Mouse (Mus musculus): ENCODE results near the gene Glmn. TPM values are rescaled to one million over a fixed set of nuclear protein-coding genes. Genes with fewer than 3 reads are reported as not detected.

Gene Glmn
- polyA plus RNA-seq, 1 experiment from 2014 or later, result 26.2 TPM

GRCm38 (mm10) chr5:107533590-107533989 is 64.1 kb downstream of the Glmn start:
- ATAC-seq (no peak), DNase-seq (ENCODE audit: low spot score) (no peak)
- Histone ChIP-seq H3K27me3 (replicated peaks; ENCODE audit: control insufficient read depth, insufficient read depth, low read length) (no peaks in the 10 kb centered on the region), H3K4me1 (ENCODE audit: control insufficient read depth, insufficient read depth, low read length) (no peaks in the 10 kb centered on the region), H3K9me3 (replicated peaks; ENCODE audit: control insufficient read depth, low read length) (no peaks in the 10 kb centered on the region), H3K36me3 (ENCODE audit: control insufficient read depth, insufficient read depth, low read length) (no peaks in the 10 kb centered on the region), H3K27ac (ENCODE audit: low read depth, low read length) (no peak overlapping the region), H3K9ac (ENCODE audit: low read length) (no peak overlapping the region), H3K4me2 (ENCODE audit: low read length) (no peak overlapping the region), H3K4me3 (ENCODE audit: low read depth, low read length) (no peak overlapping the region)
- 65% methylated on average over 2 of the region's 2 CpGs for WGBS

DNA sequence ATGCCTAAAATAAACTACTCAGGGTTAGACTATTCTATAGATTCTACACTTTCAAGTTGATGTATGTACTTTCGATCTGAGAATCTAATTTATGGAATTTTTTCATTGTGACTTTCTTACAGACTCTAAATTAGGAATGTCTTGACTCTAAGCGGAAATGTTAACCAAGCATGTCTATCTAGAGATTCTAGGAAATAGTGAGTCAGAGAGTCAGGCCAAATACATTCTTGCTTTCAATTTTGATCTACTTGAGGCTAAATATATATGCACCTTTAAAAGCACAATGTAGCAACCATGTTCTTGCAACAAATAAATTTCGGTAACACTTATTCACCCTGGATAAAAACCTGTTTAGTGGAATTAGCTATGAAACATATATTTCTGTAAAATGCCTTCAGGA is 68.8 kb downstream of the Glmn start:
- 97% methylated on average over 3 of the region's 3 CpGs for WGBS
- H3K36me3 ChIP-seq (ENCODE audit: control insufficient read depth, insufficient read depth, low read length), result no peaks in the 10 kb centered on the region
- ATAC-seq, result no peak

GRCm38 (mm10) chr5:107524281-107524680 is 73.4 kb downstream of the Glmn start:
- no peak overlapping the region for H3K27ac ChIP-seq (ENCODE audit: low read depth, low read length)
- H3K4me1 ChIP-seq (ENCODE audit: control insufficient read depth, insufficient read depth, low read length), result no peaks in the 10 kb centered on the region
- ATAC-seq, result no peak
- no peak overlapping the region for H3K9ac ChIP-seq (ENCODE audit: low read length)
- 87% methylated on average over 10 of the region's 10 CpGs for WGBS
- DNase-seq (ENCODE audit: low spot score), result no peak
- H3K4me3 ChIP-seq (ENCODE audit: low read depth, low read length), result no peak overlapping the region
- H3K4me2 ChIP-seq (ENCODE audit: low read length), result no peak overlapping the region
- no peaks in the 10 kb centered on the region for H3K27me3 ChIP-seq (replicated peaks; ENCODE audit: control insufficient read depth, insufficient read depth, low read length)
- H3K36me3 ChIP-seq (ENCODE audit: control insufficient read depth, insufficient read depth, low read length), result no peaks in the 10 kb centered on the region
- H3K9me3 ChIP-seq (replicated peaks; ENCODE audit: control insufficient read depth, low read length), result no peaks in the 10 kb centered on the region

More for the DNA sequence above, 68.8 kb downstream of the Glmn start:
- Histone ChIP-seq H3K4me1 (ENCODE audit: control insufficient read depth, insufficient read depth, low read length) (no peaks in the 10 kb centered on the region), H3K9me3 (replicated peaks; ENCODE audit: control insufficient read depth, low read length) (no peaks in the 10 kb centered on the region), H3K27ac (ENCODE audit: low read depth, low read length) (no peak overlapping the region), H3K27me3 (replicated peaks; ENCODE audit: control insufficient read depth, insufficient read depth, low read length) (no peaks in the 10 kb centered on the region), H3K9ac (ENCODE audit: low read length) (no peak overlapping the region), H3K4me2 (ENCODE audit: low read length) (no peak overlapping the region), H3K4me3 (ENCODE audit: low read depth, low read length) (no peak overlapping the region)
- DNase-seq (ENCODE audit: low spot score), result no peak

GRCm38 (mm10) chr5:107521897-107522296 is 75.8 kb downstream of the Glmn start:
- H3K36me3 ChIP-seq (ENCODE audit: control insufficient read depth, insufficient read depth, low read length), result no peaks in the 10 kb centered on the region
- no peaks in the 10 kb centered on the region for H3K4me1 ChIP-seq (ENCODE audit: control insufficient read depth, insufficient read depth, low read length)
- H3K4me2 ChIP-seq (ENCODE audit: low read length), result no peak overlapping the region
- no peak overlapping the region for H3K9ac ChIP-seq (ENCODE audit: low read length)
- ATAC-seq (no peak), DNase-seq (ENCODE audit: low spot score) (no peak)
- no peaks in the 10 kb centered on the region for H3K27me3 ChIP-seq (replicated peaks; ENCODE audit: control insufficient read depth, insufficient read depth, low read length)
- WGBS, result 86% methylated on average over 7 of the region's 7 CpGs
- H3K9me3 ChIP-seq (replicated peaks; ENCODE audit: control insufficient read depth, low read length), result no peaks in the 10 kb centered on the region
- H3K27ac ChIP-seq (ENCODE audit: low read depth, low read length), result no peak overlapping the region
- no peak overlapping the region for H3K4me3 ChIP-seq (ENCODE audit: low read depth, low read length)

- no peak for ATAC-seq
- Histone ChIP-seq H3K36me3 (ENCODE audit: control insufficient read depth, insufficient read depth, low read length) (no peaks in the 10 kb centered on the region), H3K4me2 (ENCODE audit: low read length) (no peak overlapping the region), H3K9me3 (replicated peaks; ENCODE audit: control insufficient read depth, low read length) (no peaks in the 10 kb centered on the region), H3K4me3 (ENCODE audit: low read depth, low read length) (no peak overlapping the region), H3K27me3 (replicated peaks; ENCODE audit: control insufficient read depth, insufficient read depth, low read length) (no peaks in the 10 kb centered on the region), H3K9ac (ENCODE audit: low read length) (no peak overlapping the region), H3K27ac (ENCODE audit: low read depth, low read length) (no peak overlapping the region), H3K4me1 (ENCODE audit: control insufficient read depth, insufficient read depth, low read length) (no peaks in the 10 kb centered on the region)
- WGBS, result 92% methylated on average over 6 of the region's 6 CpGs
- no peak for DNase-seq (ENCODE audit: low spot score)
These were observed 76.3 kb downstream of the Glmn start for GRCm38 (mm10) chr5:107521386-107521785.

- Histone ChIP-seq H3K4me1 (ENCODE audit: control insufficient read depth, insufficient read depth, low read length) (no peaks in the 10 kb centered on the region), H3K9me3 (replicated peaks; ENCODE audit: control insufficient read depth, low read length) (no peaks in the 10 kb centered on the region), H3K4me2 (ENCODE audit: low read length) (no peak overlapping the region), H3K27me3 (replicated peaks; ENCODE audit: control insufficient read depth, insufficient read depth, low read length) (no peaks in the 10 kb centered on the region), H3K4me3 (ENCODE audit: low read depth, low read length) (no peak overlapping the region), H3K27ac (ENCODE audit: low read depth, low read length) (no peak overlapping the region), H3K36me3 (ENCODE audit: control insufficient read depth, insufficient read depth, low read length) (no peaks in the 10 kb centered on the region), H3K9ac (ENCODE audit: low read length) (no peak overlapping the region)
- no peak for ATAC-seq
- DNase-seq (ENCODE audit: low spot score), result no peak
- 93% methylated on average over 4 of the region's 4 CpGs for WGBS
These were observed 79.1 kb downstream of the Glmn start for GRCm38 (mm10) chr5:107518602-107519001.

- Histone ChIP-seq H3K9me3 (replicated peaks; ENCODE audit: control insufficient read depth, low read length) (no peaks in the 10 kb centered on the region), H3K27me3 (replicated peaks; ENCODE audit: control insufficient read depth, insufficient read depth, low read length) (no peaks in the 10 kb centered on the region), H3K4me3 (ENCODE audit: low read depth, low read length) (no peak overlapping the region), H3K27ac (ENCODE audit: low read depth, low read length) (no peak overlapping the region), H3K4me2 (ENCODE audit: low read length) (no peak overlapping the region), H3K36me3 (ENCODE audit: control insufficient read depth, insufficient read depth, low read length) (peaks cover 12% of the 10 kb centered on the region; the same call in 1 of the 2 replicates), H3K9ac (ENCODE audit: low read length) (no peak overlapping the region), H3K4me1 (ENCODE audit: control insufficient read depth, insufficient read depth, low read length) (no peaks in the 10 kb centered on the region)
- WGBS, result 93% methylated on average over 1 of the region's 1 CpGs
- ATAC-seq (no peak), DNase-seq (ENCODE audit: low spot score) (no peak)
These were observed 81.6 kb downstream of the Glmn start for GRCm38 (mm10) chr5:107516087-107516486.

GRCm38 (mm10) chr5:107515453-107515852 is 82.2 kb downstream of the Glmn start:
- H3K36me3 ChIP-seq (ENCODE audit: control insufficient read depth, insufficient read depth, low read length), result peaks cover 15% of the 10 kb centered on the region
- DNase-seq (ENCODE audit: low spot score), result no peak
- no peaks in the 10 kb centered on the region for H3K27me3 ChIP-seq (replicated peaks; ENCODE audit: control insufficient read depth, insufficient read depth, low read length)
- ATAC-seq, result no peak
- no peak overlapping the region for H3K9ac ChIP-seq (ENCODE audit: low read length)
- WGBS, result 91% methylated on average over 3 of the region's 3 CpGs
- no peaks in the 10 kb centered on the region for H3K9me3 ChIP-seq (replicated peaks; ENCODE audit: control insufficient read depth, low read length)
- no peak overlapping the region for H3K4me2 ChIP-seq (ENCODE audit: low read length)
- no peaks in the 10 kb centered on the region for H3K4me1 ChIP-seq (ENCODE audit: control insufficient read depth, insufficient read depth, low read length)
- H3K27ac ChIP-seq (ENCODE audit: low read depth, low read length), result no peak overlapping the region
- H3K4me3 ChIP-seq (ENCODE audit: low read depth, low read length), result no peak overlapping the region

DNA sequence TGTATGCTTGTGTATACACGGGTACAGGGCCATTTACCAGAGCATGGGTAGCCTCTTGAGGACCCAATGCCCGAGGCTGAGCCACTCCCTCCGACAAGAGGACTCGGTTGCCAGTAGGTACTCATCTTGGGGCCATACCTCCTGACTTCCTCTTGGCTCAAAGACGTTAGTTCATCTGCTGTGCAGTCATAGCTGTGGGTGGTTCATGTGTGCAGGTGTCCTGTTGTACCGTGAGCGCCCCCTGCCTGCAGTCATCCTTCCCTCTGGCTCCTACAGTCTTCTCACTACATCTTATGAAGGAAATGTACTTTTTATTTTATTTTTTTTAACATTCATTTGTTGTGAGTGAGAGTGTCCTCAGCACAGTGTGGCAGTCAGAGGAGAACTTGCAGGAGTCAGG is 84.1 kb downstream of the Glmn start:
- ATAC-seq (peak; percentile 62), DNase-seq (ENCODE audit: low spot score) (peak; percentile 60)
- no peaks in the 10 kb centered on the region for H3K27me3 ChIP-seq (replicated peaks; ENCODE audit: control insufficient read depth, insufficient read depth, low read length)
- no peaks in the 10 kb centered on the region for H3K4me1 ChIP-seq (ENCODE audit: control insufficient read depth, insufficient read depth, low read length)
- peaks cover 22% of the 10 kb centered on the region for H3K36me3 ChIP-seq (ENCODE audit: control insufficient read depth, insufficient read depth, low read length)
- 40% methylated on average over 7 of the region's 7 CpGs for WGBS
- no peak overlapping the region for H3K9ac ChIP-seq (ENCODE audit: low read length)
- no peaks in the 10 kb centered on the region for H3K9me3 ChIP-seq (replicated peaks; ENCODE audit: control insufficient read depth, low read length)
- H3K27ac ChIP-seq (ENCODE audit: low read depth, low read length), result no peak overlapping the region
- no peak overlapping the region for H3K4me3 ChIP-seq (ENCODE audit: low read depth, low read length)
- H3K4me2 ChIP-seq (ENCODE audit: low read length), result no peak overlapping the region

Data from forebrain, embryonic 14.5 days (tissue).